Mouse (Mus musculus) forebrain, embryonic 12.5 days (tissue): Measurements from ENCODE around the gene Nr1i3. TPM values are rescaled to one million over a fixed set of nuclear protein-coding genes. Genes with fewer than 3 reads are reported as not detected.

Experiments
- ATAC-seq: fragments of 200-750 bp; cut with Nextera tagmentation; 2 replicates; pipeline ENCODE4 v1.8.0; 2017; ENCODE audit warnings: moderate TSS enrichment; ENCODE audit not compliant: low FRiP score
- H3K27ac ChIP-seq: fragments of 300-500 bp; sonication (generic); 2 replicates; pipeline ENCODE4 v1.5.1; 2016; ENCODE audit warnings: mild to moderate bottlenecking
- H3K27me3 ChIP-seq: fragments of 300-500 bp; sonication (generic); 2 replicates; pipeline ENCODE4 v1.6.1; 2016; ENCODE audit warnings: mild to moderate bottlenecking
- H3K36me3 ChIP-seq: fragments of 300-500 bp; sonication (generic); replicated peaks from 2 replicates; pipeline ENCODE4 v1.6.1; 2016; ENCODE audit warnings: mild to moderate bottlenecking
- H3K4me1 ChIP-seq: fragments of 300-500 bp; sonication (generic); 2 replicates; pipeline ENCODE4 v1.6.1; 2016
- H3K4me2 ChIP-seq: fragments of 300-500 bp; sonication (generic); 2 replicates; pipeline ENCODE4 v1.6.1; 2016; ENCODE audit warnings: mild to moderate bottlenecking, moderate library complexity
- H3K4me3 ChIP-seq: fragments of 300-500 bp; sonication (generic); replicated peaks from 2 replicates; pipeline ENCODE4 v1.5.1; 2016; ENCODE audit warnings: mild to moderate bottlenecking
- H3K9ac ChIP-seq: fragments of 300-500 bp; sonication (generic); 2 replicates; pipeline ENCODE4 v1.6.1; 2016; ENCODE audit warnings: mild to moderate bottlenecking
- H3K9me3 ChIP-seq: fragments of 300-500 bp; sonication (generic); 2 replicates; pipeline ENCODE4 v1.6.1; 2016
- WGBS: fragments of 180-500 bp; shearing (Covaris S2); methylation state at CpG from one replicate; pipeline ENCODE4 v1.1.7; 2016; 5-methylcytosine and 5-hydroxymethylcytosine counted together
- polyA plus RNA-seq: library from polyadenylated mRNA; unstranded; fragments of >200 nt; fragmentation: Nextera tagmentation; extraction: Ambion mirVana; gene quantifications from 2 replicates; pipeline ENCODE4 v1.2.1, GENCODE M21; 2016

The Nr1i3 gene
- polyA plus RNA-seq, 1 experiment from 2014 or later = 0.22 TPM

DNA sequence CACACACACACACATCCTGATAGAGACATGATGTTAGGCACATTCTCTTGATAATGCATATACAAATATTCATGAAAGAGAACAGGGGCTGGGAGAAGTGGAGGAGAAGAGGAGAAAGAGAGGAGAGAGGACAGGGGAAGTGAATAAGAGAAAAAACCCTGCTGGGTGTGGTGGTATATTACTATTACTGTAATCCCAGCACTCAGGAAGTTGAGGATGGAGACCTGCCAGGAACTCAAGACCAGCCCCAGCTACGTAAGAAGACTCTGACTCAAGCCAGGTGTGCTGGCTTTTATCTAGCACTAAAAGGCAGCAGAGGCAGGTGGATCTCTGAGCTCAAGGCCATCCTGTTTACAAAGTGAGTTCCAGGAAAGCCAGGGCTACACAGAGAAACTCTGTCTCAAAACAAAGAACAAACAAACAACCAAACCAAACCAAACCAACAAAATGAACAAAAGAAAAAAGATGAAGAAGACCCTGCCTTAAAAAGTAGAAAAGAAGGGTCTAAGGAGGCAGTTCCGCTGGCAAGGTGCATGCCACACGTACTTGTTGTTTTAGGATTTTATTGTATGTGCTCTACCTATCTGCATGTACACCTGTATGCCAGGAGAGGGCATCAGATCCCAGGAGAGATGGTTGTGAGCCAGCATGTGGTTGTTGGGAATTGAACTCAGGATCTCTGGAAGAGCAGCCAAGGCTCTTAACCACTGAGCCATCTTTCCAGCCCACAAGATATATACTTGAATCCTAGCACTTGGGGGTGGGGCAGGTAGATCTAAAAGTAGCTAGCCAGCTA, 50.1 kb downstream of the Nr1i3 start:
- Histone ChIP-seq H3K27ac (peak overlapping the region; percentile 75), H3K4me2 (peak overlapping the region; percentile 48; the same call in 1 of the 2 replicates), H3K4me1 (peaks cover 18% of the 10 kb centered on the region), H3K36me3 (no peaks in the 10 kb centered on the region), H3K27me3 (peaks cover 8% of the 10 kb centered on the region; the same call in 1 of the 2 replicates), H3K9ac (no peak overlapping the region), H3K9me3 (no peaks in the 10 kb centered on the region), H3K4me3 (no peak overlapping the region)
- WGBS = 79% methylated on average over 3 of the region's 3 CpGs
- ATAC-seq = peak; percentile 4; the same call in 1 of the 2 replicates

DNA sequence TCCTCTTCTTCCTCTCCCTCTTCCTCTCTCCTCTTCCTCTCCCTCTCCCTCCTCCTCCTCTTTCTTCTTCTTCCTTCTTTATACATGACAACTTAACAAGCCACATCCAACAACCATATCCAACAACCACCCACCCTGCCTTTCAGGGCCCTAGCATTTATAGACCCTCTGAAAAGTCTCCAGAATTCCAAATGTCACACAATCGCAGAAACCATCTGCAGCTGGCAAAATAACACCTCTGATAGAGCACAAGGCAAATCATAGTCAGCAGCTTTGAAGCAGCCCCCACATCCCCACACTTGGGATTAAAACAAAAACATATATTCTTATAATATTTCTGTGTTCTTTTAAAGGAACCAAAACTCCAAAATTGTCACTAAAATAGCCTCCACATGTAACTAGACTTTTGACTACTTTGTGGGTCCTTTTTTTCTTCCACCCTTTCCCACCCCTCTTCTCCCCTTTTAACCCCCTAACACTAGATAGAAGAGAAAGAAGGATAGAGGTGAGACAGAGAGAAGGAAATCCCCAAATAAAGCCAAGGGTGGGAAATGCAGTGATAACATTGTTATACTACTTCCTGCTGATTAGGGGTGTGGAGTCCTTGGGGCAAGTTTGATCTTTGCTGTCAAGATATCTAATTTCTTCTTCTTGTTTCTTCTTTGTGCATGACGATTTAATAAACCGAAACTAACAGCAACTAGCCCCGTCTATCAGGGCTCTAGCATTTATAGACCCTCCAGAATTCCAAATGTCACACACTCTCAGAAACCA, 52.4 kb downstream of the Nr1i3 start:
- no peak overlapping the region for H3K4me2 ChIP-seq
- ATAC-seq = no peak
- no peak overlapping the region for H3K4me3 ChIP-seq
- 75% methylated on average over 4 of the region's 4 CpGs for WGBS
- H3K27ac ChIP-seq = no peak overlapping the region
- H3K27me3 ChIP-seq = 0 out of 2 replicates have a peak, but pooled peaks cover 3% of the 10 kb centered on the region
- no peak overlapping the region for H3K9ac ChIP-seq
- peaks cover 29% of the 10 kb centered on the region for H3K4me1 ChIP-seq
- H3K9me3 ChIP-seq = no peaks in the 10 kb centered on the region
- H3K36me3 ChIP-seq = no peaks in the 10 kb centered on the region

DNA sequence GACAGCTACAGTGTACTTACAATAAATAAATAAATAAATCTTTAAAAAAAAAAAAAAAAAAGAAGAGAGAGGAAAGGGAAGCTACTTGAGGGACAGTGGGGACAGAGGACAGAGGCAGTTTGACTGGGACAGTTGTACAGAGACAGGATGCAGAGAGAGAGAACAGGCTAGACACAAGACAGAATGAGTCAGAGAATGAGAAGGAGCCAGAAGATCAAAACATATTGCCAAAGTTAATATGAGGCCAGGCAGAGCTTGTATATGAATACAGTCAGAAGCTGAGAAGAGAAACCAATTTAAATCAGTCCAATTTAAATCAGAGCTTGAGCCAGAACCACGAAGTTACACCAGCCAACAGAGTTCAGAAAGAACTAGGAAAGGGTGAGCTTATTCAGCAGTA, 54.6 kb downstream of the Nr1i3 start:
- H3K4me2 ChIP-seq = no peak overlapping the region
- H3K4me1 ChIP-seq = peaks cover 22% of the 10 kb centered on the region
- no peak overlapping the region for H3K9ac ChIP-seq
- 57% methylated on average over 1 of the region's 1 CpGs for WGBS
- H3K4me3 ChIP-seq = no peak overlapping the region
- no peak for ATAC-seq
- no peaks in the 10 kb centered on the region for H3K9me3 ChIP-seq
- H3K27ac ChIP-seq = no peak overlapping the region
- 0 out of 2 replicates have a peak, but pooled peaks cover 3% of the 10 kb centered on the region for H3K27me3 ChIP-seq
- H3K36me3 ChIP-seq = peaks cover 15% of the 10 kb centered on the region

DNA sequence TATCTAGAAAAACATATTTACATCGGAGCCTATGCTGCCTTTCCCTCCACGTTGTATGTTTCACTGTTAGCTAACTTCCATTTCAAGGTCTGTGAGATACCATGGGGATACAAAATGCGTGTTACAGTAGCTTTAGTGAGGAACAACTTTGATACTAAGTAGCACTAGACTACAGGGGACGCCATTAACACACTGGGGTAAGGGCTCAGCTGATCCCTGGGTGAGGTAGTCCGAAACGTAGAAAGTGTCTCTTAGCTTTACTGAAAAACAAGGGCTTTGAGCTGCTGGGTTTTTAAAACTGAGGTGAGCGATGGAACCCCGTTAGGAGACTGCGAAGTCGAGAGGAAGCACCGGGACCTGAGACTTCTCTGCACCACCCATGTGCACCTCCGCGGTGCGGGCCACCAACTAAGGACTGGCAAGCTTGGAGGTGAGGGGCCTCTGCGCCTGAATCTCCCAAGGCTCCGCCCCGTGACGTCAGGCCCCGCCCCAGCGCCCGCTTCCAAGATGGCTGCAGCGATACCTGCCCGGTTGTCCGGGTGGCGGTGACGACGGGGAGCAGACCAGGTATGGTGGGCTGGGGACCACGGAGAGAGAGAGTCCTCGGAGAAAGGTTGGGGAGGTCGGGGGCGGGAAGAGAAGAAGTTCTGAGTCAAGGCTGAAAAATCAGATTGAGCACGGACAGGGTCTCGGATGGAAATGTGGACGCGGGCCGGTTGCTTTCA, 56.2 kb downstream of the Nr1i3 start, which contains the start of gene B4galt3:
TSS of gene B4galt3 (plus strand) at position 481 of the 725 bp plus-strand sequence.
- H3K9ac ChIP-seq = peak within 1 kb of the TSS; percentile 84
- ATAC-seq = peak; percentile 97
- H3K27me3 ChIP-seq = 0 out of 2 replicates have a peak, but pooled peaks cover 3% of the 10 kb centered on the region
- H3K9me3 ChIP-seq = no peaks in the 10 kb centered on the region
- H3K27ac ChIP-seq = peak within 1 kb of the TSS; percentile 51
- peaks cover 31% of the 10 kb centered on the region for H3K36me3 ChIP-seq
- H3K4me2 ChIP-seq = peak within 1 kb of the TSS; percentile 98
- 3% methylated on average over 36 of the region's 36 CpGs for WGBS
- H3K4me3 ChIP-seq = peak within 1 kb of the TSS; percentile 77
- H3K4me1 ChIP-seq = peaks cover 17% of the 10 kb centered on the region

Other genes starting within 250 kb of the Nr1i3 start
- 0.24 TPM in 1 of 2 replicates, not detected in the other for gene Fcgr2b, start 237.4 kb upstream of the Nr1i3 start, polyA plus RNA-seq
- 0.26 and 0.31 TPM in 2 replicates for gene Fcgr4, start 195.1 kb upstream of the Nr1i3 start, polyA plus RNA-seq
- gene Fcgr3, start 149.0 kb upstream of the Nr1i3 start, polyA plus RNA-seq = 4.8 and 4.9 TPM in 2 replicates
- gene Cfap126, start 100.1 kb upstream of the Nr1i3 start, polyA plus RNA-seq = 3.9 and 5.2 TPM in 2 replicates
- 218 and 236 TPM in 2 replicates for gene Sdhc, start 63.4 kb upstream of the Nr1i3 start, polyA plus RNA-seq
- 0.54 and 1.0 TPM in 2 replicates for gene Mpz, start 63.3 kb upstream of the Nr1i3 start, polyA plus RNA-seq
- 6.7 and 7.0 TPM in 2 replicates for gene Pcp4l1, start 17.7 kb upstream of the Nr1i3 start, polyA plus RNA-seq
- gene Tomm40l, start 8.5 kb downstream of the Nr1i3 start, polyA plus RNA-seq = 29.4 and 31.6 TPM in 2 replicates
- 1.5 and 2.6 TPM in 2 replicates for gene Apoa2, start 11.1 kb downstream of the Nr1i3 start, polyA plus RNA-seq
- 12.6 and 15.3 TPM in 2 replicates for gene Fcer1g, start 20.4 kb downstream of the Nr1i3 start, polyA plus RNA-seq
- 8.9 TPM in 2 replicates for gene Adamts4, start 36.5 kb downstream of the Nr1i3 start, polyA plus RNA-seq
- gene Ndufs2, start 37.4 kb downstream of the Nr1i3 start, polyA plus RNA-seq = 209 and 213 TPM in 2 replicates
- 78.1 and 78.6 TPM in 2 replicates for gene B4galt3, start 56.4 kb downstream of the Nr1i3 start, polyA plus RNA-seq
- gene Ppox, start 67.2 kb downstream of the Nr1i3 start, polyA plus RNA-seq = 58.7 and 68.0 TPM in 2 replicates
- 119 and 125 TPM in 2 replicates for gene Usp21, start 74.0 kb downstream of the Nr1i3 start, polyA plus RNA-seq
- gene Ufc1, start 81.1 kb downstream of the Nr1i3 start, polyA plus RNA-seq = 94.8 and 98.4 TPM in 2 replicates
- 48.5 and 51.0 TPM in 2 replicates for gene Dedd, start 115.2 kb downstream of the Nr1i3 start, polyA plus RNA-seq
- 46.4 and 48.7 TPM in 2 replicates for gene Nit1, start 131.7 kb downstream of the Nr1i3 start, polyA plus RNA-seq
- 167 and 178 TPM in 2 replicates for gene Pfdn2, start 131.7 kb downstream of the Nr1i3 start, polyA plus RNA-seq
- gene Klhdc9, start 146.8 kb downstream of the Nr1i3 start, polyA plus RNA-seq = 2.5 and 2.6 TPM in 2 replicates
- gene Nectin4, start 156.1 kb downstream of the Nr1i3 start, polyA plus RNA-seq = 1.0 and 1.1 TPM in 2 replicates
- gene Arhgap30, start 175.0 kb downstream of the Nr1i3 start, polyA plus RNA-seq = 0.69 and 0.75 TPM in 2 replicates
- gene Usf1, start 197.3 kb downstream of the Nr1i3 start, polyA plus RNA-seq = 175 and 190 TPM in 2 replicates
- 9.0 and 11.0 TPM in 2 replicates for gene Tstd1, start 204.9 kb downstream of the Nr1i3 start, polyA plus RNA-seq
- 11.1 and 11.4 TPM in 2 replicates for gene F11r, start 223.6 kb downstream of the Nr1i3 start, polyA plus RNA-seq